Mouse (Mus musculus): ENCODE results near the gene Ksr2. TPM values are rescaled to one million over a fixed set of nuclear protein-coding genes. Genes with fewer than 3 reads are reported as not detected.

The Ksr2 gene
- total and polyA plus RNA-seq, 3 experiments: 0.36 to 1.3 (median 1.2) TPM

- TF ChIP-seq MXI1 (IDR thresholded peaks at IDR 0.05; ENCODE audit: low read depth, low read length): no peak
- no peak for TF ChIP-seq GABPA (IDR thresholded peaks at IDR 0.05; ENCODE audit: insufficient replicate concordance, low read depth, low read length)
- TF ChIP-seq UBTF (IDR thresholded peaks at IDR 0.05; ENCODE audit: low read depth, low read length): no peak
- TF ChIP-seq CHD1 (IDR thresholded peaks at IDR 0.05; ENCODE audit: low read depth, low read length): no peak
- no peak for TF ChIP-seq JUND (conservative IDR thresholded peaks at IDR 0.05; ENCODE audit: low read depth, low read length)
- no peak for TF ChIP-seq ZKSCAN1 (IDR thresholded peaks at IDR 0.05; ENCODE audit: borderline replicate concordance, low read depth, low read length)
- no peak for TF ChIP-seq EP300 (IDR thresholded peaks at IDR 0.05; ENCODE audit: low read length)
- TF ChIP-seq BHLHE40 (IDR thresholded peaks at IDR 0.05; ENCODE audit: low read depth, low read length): no peak
- TF ChIP-seq MYC (IDR thresholded peaks at IDR 0.05; ENCODE audit: low read depth, low read length): no peak
- TF ChIP-seq CTCF (conservative IDR thresholded peaks at IDR 0.05 in 1 of 2, IDR thresholded peaks at IDR 0.05 in 1 of 2; ENCODE audit: low read depth in 2 of 2, low read length in 2 of 2): no peak
- TF ChIP-seq IRF4 (IDR thresholded peaks at IDR 0.05; ENCODE audit: low read depth, low read length): no peak
- no peak for TF ChIP-seq TBP (conservative IDR thresholded peaks at IDR 0.05; ENCODE audit: low read depth, low read length)
- TF ChIP-seq MAFK (IDR thresholded peaks at IDR 0.05; ENCODE audit: insufficient replicate concordance, low read length): no peak
- no peak for TF ChIP-seq E2F4 (IDR thresholded peaks at IDR 0.05; ENCODE audit: insufficient replicate concordance, low read depth, low read length)
- TF ChIP-seq ETS1 (conservative IDR thresholded peaks at IDR 0.05; ENCODE audit: low read depth, low read length): no peak
- TF ChIP-seq ELF1 (IDR thresholded peaks at IDR 0.05; ENCODE audit: low read depth, low read length): no peak
- no peak for TF ChIP-seq USF1 (IDR thresholded peaks at IDR 0.05; ENCODE audit: low read depth, low read length)
- TF ChIP-seq MAX (IDR thresholded peaks at IDR 0.05; ENCODE audit: low read length): no peak
- H3K36me3 ChIP-seq (replicated peaks in 1 of 2; ENCODE audit: control insufficient read depth in 1 of 2, insufficient read depth in 1 of 2, low read length in 1 of 2): peaks cover 0 to 3% of the 10 kb centered on the region in 2 experiments
- no peak overlapping the region for H3K4me3 ChIP-seq (replicated peaks in 1 of 3; ENCODE audit: low read depth in 2 of 3, low read length in 2 of 3, poor library complexity in 1 of 3)
- no peak overlapping the region for H3K27ac ChIP-seq (ENCODE audit: insufficient read depth, low read depth)
- no peak overlapping the region for H3K4me2 ChIP-seq (ENCODE audit: insufficient read depth, low read depth, poor library complexity, severe bottlenecking)
- dilution Hi-C loops (cut with MboI; ENCODE audit: extremely low pct_ligation_motif_present, extremely low pct_unique_long_range_greater_than_20kb, low sequenced_read_pairs) (no loop called here), in situ Hi-C loops (cut with MboI; ENCODE audit: low pct_ligation_motif_present, low pct_unique_long_range_greater_than_20kb, low sequenced_read_pairs) (no loop called here)
- DNase-seq (ENCODE audit: extremely low read depth): no peak
- H3K27me3 ChIP-seq (replicated peaks): no peaks in the 10 kb centered on the region
- no peaks in the 10 kb centered on the region for H3K79me2 ChIP-seq (replicated peaks; ENCODE audit: control insufficient read depth, extremely low read depth, insufficient read depth, poor library complexity, severe bottlenecking)
- H3K9me3 ChIP-seq (replicated peaks; ENCODE audit: low read length): no peaks in the 10 kb centered on the region
- H3K4me1 ChIP-seq (ENCODE audit: control insufficient read depth in 1 of 2, insufficient read depth in 2 of 2): peaks cover 0 to 3% of the 10 kb centered on the region in 2 experiments; a peak in 2 of 4 replicates
- no peak overlapping the region for H3K9ac ChIP-seq (ENCODE audit: insufficient read depth, low read depth)
These were observed 117.2 kb downstream of the Ksr2 start for GRCm38 (mm10) chr5:117530991-117531390.

- Histone ChIP-seq H3K27me3 (replicated peaks) (no peaks in the 10 kb centered on the region), H3K4me1 (ENCODE audit: control insufficient read depth in 1 of 2, insufficient read depth in 2 of 2) (no peaks in the 10 kb centered on the region), H3K4me2 (ENCODE audit: insufficient read depth, low read depth, poor library complexity, severe bottlenecking) (no peak overlapping the region), H3K36me3 (replicated peaks in 1 of 2; ENCODE audit: control insufficient read depth in 1 of 2, insufficient read depth in 1 of 2, low read length in 1 of 2) (peaks cover 2 to 5% of the 10 kb centered on the region in 2 experiments), H3K27ac (ENCODE audit: insufficient read depth, low read depth) (no peak overlapping the region), H3K9ac (ENCODE audit: insufficient read depth, low read depth) (no peak overlapping the region), H3K9me3 (replicated peaks; ENCODE audit: low read length) (no peaks in the 10 kb centered on the region), H3K4me3 (replicated peaks in 1 of 3; ENCODE audit: low read depth in 2 of 3, low read length in 2 of 3, poor library complexity in 1 of 3) (no peak overlapping the region), H3K79me2 (replicated peaks; ENCODE audit: control insufficient read depth, extremely low read depth, insufficient read depth, poor library complexity, severe bottlenecking) (no peaks in the 10 kb centered on the region)
- TF ChIP-seq POLR2AphosphoS2 (IDR thresholded peaks at IDR 0.05; ENCODE audit: low read depth, low read length) (no peak), ZMIZ1 (IDR thresholded peaks at IDR 0.05; ENCODE audit: low read depth, low read length) (no peak), MAX (IDR thresholded peaks at IDR 0.05; ENCODE audit: low read length) (no peak), TBP (conservative IDR thresholded peaks at IDR 0.05; ENCODE audit: low read depth, low read length) (no peak), IRF4 (IDR thresholded peaks at IDR 0.05; ENCODE audit: low read depth, low read length) (no peak)
- dilution Hi-C loops (cut with MboI; ENCODE audit: extremely low pct_ligation_motif_present, extremely low pct_unique_long_range_greater_than_20kb, low sequenced_read_pairs) (no loop called here), in situ Hi-C loops (cut with MboI; ENCODE audit: low pct_ligation_motif_present, low pct_unique_long_range_greater_than_20kb, low sequenced_read_pairs) (no loop called here)
- DNase-seq (ENCODE audit: extremely low read depth): no peak
These were observed 125.4 kb downstream of the Ksr2 start for GRCm38 (mm10) chr5:117539221-117539620.
